Mouse (Mus musculus) heart, embryonic 12.5 days (tissue): ENCODE measurements around the gene Rasgef1b. TPM values are rescaled to one million over a fixed set of nuclear protein-coding genes. Genes with fewer than 3 reads are reported as not detected.

Experiments used
- ATAC-seq: fragments of 200-750 bp; cut with Nextera tagmentation; 2 replicates; pipeline ENCODE4 v1.8.0; 2017; ENCODE audit warnings: moderate TSS enrichment, moderate library complexity; ENCODE audit not compliant: insufficient number of reproducible peaks, low FRiP score
- H3K27ac ChIP-seq: fragments of 300-500 bp; sonication (generic); 2 replicates; pipeline ENCODE4 v1.5.1; 2016; ENCODE audit warnings: mild to moderate bottlenecking, moderate library complexity; ENCODE audit not compliant: poor library complexity, severe bottlenecking
- H3K27me3 ChIP-seq: fragments of 300-500 bp; sonication (generic); replicated peaks from 2 replicates; pipeline ENCODE4 v1.6.1; 2016; ENCODE audit warnings: mild to moderate bottlenecking, moderate library complexity
- H3K36me3 ChIP-seq: fragments of 300-500 bp; sonication (generic); 2 replicates; pipeline ENCODE4 v1.6.1; 2016; ENCODE audit warnings: mild to moderate bottlenecking, moderate library complexity
- H3K4me1 ChIP-seq: fragments of 300-500 bp; sonication (generic); replicated peaks from 2 replicates; pipeline ENCODE4 v1.6.1; 2016; ENCODE audit warnings: mild to moderate bottlenecking
- H3K4me2 ChIP-seq: fragments of 300-500 bp; sonication (generic); 2 replicates; pipeline ENCODE4 v1.6.1; 2016; ENCODE audit warnings: mild to moderate bottlenecking, moderate library complexity
- H3K4me3 ChIP-seq: fragments of 300-500 bp; sonication (generic); 2 replicates; pipeline ENCODE4 v1.5.1; 2016; ENCODE audit warnings: mild to moderate bottlenecking
- H3K9ac ChIP-seq: fragments of 300-500 bp; sonication (generic); 2 replicates; pipeline ENCODE4 v1.6.1; 2016; ENCODE audit warnings: mild to moderate bottlenecking, moderate library complexity
- H3K9me3 ChIP-seq: fragments of 300-500 bp; sonication (generic); replicated peaks from 2 replicates; pipeline ENCODE4 v1.6.1; 2016; ENCODE audit warnings: mild to moderate bottlenecking, moderate library complexity
- WGBS: fragments of 180-500 bp; shearing (Covaris S2); methylation state at CpG from one replicate; pipeline ENCODE4 v1.1.7; 2016; 5-methylcytosine and 5-hydroxymethylcytosine counted together
- polyA plus RNA-seq: library from polyadenylated mRNA; unstranded; fragments of >200 nt; fragmentation: Nextera tagmentation; extraction: Ambion mirVana; gene quantifications from 2 replicates; pipeline ENCODE4 v1.2.1, GENCODE M21; 2016

Gene Rasgef1b
- polyA plus RNA-seq, 1 experiment from 2014 or later = 44.7 TPM

DNA sequence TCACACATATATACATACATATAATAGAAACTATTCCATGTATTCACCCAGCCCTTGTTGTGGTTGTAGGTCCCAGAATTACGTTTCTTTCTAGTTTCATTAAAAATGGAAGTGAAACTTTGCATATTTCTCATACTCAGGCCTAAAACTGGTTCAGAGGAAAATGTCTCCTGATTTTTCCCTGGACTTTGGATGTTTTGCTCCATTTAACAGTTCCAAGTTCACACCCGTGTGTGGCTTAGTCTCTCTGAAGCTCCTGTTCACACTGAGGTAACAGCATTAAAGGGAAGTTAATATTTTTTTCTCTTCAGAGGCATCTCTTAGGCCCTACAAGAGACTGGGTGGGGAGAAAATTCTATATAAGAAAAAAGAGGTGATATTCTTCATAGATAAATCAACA lies 459.7 kb downstream of the Rasgef1b start:
- no peak overlapping the region for H3K4me2 ChIP-seq
- 75% methylated on average over 2 of the region's 2 CpGs for WGBS
- no peak overlapping the region for H3K27ac ChIP-seq
- no peaks in the 10 kb centered on the region for H3K27me3 ChIP-seq
- ATAC-seq = no peak
- H3K4me3 ChIP-seq = no peak overlapping the region
- peaks cover 5% of the 10 kb centered on the region for H3K4me1 ChIP-seq
- H3K9ac ChIP-seq = no peak overlapping the region
- H3K9me3 ChIP-seq = no peaks in the 10 kb centered on the region
- no peaks in the 10 kb centered on the region for H3K36me3 ChIP-seq

DNA sequence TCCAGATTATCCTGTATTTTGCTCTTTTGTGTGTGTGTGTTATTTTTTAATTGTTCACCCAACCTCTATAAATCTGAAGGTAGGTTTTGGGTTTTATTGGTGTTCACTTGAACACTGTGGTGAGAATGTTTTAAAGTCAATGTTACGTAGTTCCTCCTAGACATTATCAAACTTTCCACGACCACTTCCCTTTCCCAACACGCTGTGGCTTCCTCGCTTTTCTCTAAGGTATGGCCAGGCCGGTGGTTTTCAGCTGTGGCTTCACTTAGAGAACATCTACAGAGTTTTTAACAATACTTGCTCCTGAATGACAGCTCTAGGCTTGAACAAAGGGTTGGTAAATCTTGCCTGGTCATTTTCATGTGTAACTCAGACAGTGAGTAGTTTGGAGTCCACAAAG lies 461.5 kb downstream of the Rasgef1b start:
- H3K4me3 ChIP-seq = no peak overlapping the region
- H3K36me3 ChIP-seq = no peaks in the 10 kb centered on the region
- WGBS = 68% methylated on average over 5 of the region's 5 CpGs
- H3K4me1 ChIP-seq = no peaks in the 10 kb centered on the region
- no peak overlapping the region for H3K27ac ChIP-seq
- H3K9ac ChIP-seq = no peak overlapping the region
- no peak overlapping the region for H3K4me2 ChIP-seq
- no peaks in the 10 kb centered on the region for H3K27me3 ChIP-seq
- no peaks in the 10 kb centered on the region for H3K9me3 ChIP-seq
- no peak for ATAC-seq

DNA sequence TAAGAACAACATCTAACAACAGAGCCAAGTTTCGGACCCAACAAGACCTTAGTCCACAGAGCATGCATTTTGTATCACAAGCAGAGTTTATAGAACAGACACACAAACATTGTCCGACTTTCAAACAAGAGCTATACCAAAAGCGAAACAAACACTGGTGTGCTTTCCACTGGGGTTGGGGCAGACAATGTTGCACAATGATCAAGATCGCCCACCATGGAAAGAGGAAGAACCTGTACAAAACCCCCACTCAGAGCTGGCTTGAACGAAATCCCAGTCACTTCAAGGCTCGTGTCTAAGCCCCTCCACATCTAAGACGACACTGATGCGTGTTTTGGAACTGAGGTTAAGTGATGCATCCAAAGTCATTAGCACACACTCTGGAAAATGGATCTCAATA lies 462.6 kb downstream of the Rasgef1b start:
- WGBS = 85% methylated on average over 8 of the region's 8 CpGs
- ATAC-seq = no peak

DNA sequence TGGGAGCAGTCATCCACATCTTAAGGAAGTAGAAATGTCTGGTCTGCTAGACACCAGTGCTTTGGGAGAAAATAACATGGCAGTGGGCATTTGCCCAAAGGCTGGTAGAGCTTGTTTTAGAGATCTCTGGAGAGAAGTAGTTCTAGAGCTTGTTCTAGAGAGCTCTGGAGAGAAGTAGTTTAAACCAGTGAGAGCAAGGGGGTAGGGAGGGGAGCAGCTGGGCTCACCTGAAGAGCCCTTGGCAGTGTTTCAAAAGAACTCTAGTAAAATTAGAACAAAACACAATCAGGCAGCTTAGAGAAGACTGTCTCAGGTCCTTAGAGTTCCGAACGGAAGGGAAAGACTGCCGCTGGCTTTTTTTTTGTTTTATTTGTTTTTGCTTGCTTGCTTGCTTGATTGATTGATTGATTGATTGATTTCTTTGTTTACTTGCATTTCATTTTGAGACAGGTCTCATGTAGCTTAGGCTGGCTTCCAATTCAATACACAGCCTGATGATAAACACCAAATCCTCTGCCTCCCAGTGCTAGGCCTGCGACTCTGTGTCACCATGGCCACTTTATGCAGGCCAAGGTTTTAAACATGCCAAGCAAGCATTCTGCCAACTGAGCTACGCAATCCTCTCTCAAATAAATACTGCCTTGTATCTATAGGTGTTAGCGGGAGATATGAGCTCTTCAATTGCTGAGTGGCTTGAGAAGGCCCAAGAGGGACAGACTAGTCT lies 466.5 kb downstream of the Rasgef1b start:
- Histone ChIP-seq H3K36me3 (no peaks in the 10 kb centered on the region), H3K4me3 (no peak overlapping the region), H3K9me3 (no peaks in the 10 kb centered on the region), H3K27ac (no peak overlapping the region), H3K4me2 (no peak overlapping the region), H3K9ac (no peak overlapping the region), H3K4me1 (peaks cover 9% of the 10 kb centered on the region), H3K27me3 (no peaks in the 10 kb centered on the region)
- ATAC-seq = no peak
- WGBS = 61% methylated on average over 6 of the region's 6 CpGs

More for the DNA sequence above, 462.6 kb downstream of the Rasgef1b start:
- Histone ChIP-seq H3K4me1 (no peaks in the 10 kb centered on the region), H3K9ac (no peak overlapping the region), H3K4me3 (no peak overlapping the region), H3K9me3 (no peaks in the 10 kb centered on the region), H3K4me2 (no peak overlapping the region), H3K36me3 (no peaks in the 10 kb centered on the region), H3K27me3 (no peaks in the 10 kb centered on the region), H3K27ac (no peak overlapping the region)

DNA sequence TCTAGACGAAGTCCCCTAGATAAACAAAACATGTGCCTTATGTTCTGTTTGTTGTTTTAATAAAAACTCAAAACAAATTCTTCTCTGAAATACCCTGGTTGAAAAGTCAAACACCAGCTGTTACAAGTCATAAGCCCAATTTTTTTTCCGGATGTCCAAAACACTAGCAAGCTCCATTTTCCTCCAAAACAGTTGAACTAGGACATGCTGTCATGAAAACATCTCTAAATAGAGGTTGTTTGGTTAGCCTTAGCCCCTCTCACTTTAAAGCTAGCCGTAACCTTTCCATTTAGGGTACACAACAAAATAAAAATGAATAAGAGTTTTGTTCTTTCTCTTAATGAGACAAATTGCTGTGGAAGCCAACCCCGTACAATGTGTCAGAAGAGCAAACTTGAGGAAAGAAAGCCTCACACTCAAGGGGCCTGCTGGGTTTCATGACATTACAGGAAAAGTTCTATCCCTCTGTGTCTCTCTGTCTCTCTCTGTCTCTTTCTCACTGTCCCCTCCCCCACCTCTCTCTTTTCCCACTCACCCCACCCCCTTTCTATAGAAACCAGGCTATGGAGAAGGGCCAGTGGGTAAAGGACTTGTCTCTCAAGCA lies 467.6 kb downstream of the Rasgef1b start:
- H3K9me3 ChIP-seq = no peaks in the 10 kb centered on the region
- H3K4me1 ChIP-seq = peaks cover 9% of the 10 kb centered on the region
- no peaks in the 10 kb centered on the region for H3K27me3 ChIP-seq
- H3K4me3 ChIP-seq = no peak overlapping the region
- no peaks in the 10 kb centered on the region for H3K36me3 ChIP-seq
- H3K4me2 ChIP-seq = no peak overlapping the region
- H3K27ac ChIP-seq = no peak overlapping the region
- no peak for ATAC-seq
- WGBS = 80% methylated on average over 4 of the region's 4 CpGs
- H3K9ac ChIP-seq = no peak overlapping the region

DNA sequence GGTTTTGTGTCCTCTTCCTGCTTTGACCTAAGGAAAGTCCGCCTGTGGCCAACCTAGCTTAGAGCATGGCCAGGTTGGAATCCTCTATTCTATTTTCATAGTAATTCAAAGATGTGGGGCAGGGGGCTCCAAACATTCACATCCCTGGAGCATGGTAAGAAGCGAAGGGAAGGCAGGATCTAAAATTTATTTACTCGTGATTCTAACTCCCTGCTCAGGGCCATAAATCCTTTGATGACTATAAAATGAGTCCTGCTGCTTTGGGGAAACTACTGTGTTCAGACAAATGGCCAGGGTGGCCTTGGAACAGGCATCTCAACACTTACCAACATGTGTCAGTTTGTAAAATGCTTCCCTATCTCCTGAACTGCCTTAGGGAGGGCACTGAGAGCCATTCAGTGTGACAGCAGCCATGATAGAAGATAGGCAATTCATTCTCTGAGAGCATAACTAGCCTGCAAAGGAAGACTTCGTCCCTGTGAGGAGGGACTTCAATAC lies 470.8 kb downstream of the Rasgef1b start:
- WGBS = 70% methylated on average over 4 of the region's 4 CpGs
- no peaks in the 10 kb centered on the region for H3K27me3 ChIP-seq
- peaks cover 9% of the 10 kb centered on the region for H3K4me1 ChIP-seq
- no peak overlapping the region for H3K4me3 ChIP-seq
- no peak overlapping the region for H3K27ac ChIP-seq
- no peaks in the 10 kb centered on the region for H3K9me3 ChIP-seq
- no peak for ATAC-seq
- no peak overlapping the region for H3K9ac ChIP-seq
- no peaks in the 10 kb centered on the region for H3K36me3 ChIP-seq
- no peak overlapping the region for H3K4me2 ChIP-seq

DNA sequence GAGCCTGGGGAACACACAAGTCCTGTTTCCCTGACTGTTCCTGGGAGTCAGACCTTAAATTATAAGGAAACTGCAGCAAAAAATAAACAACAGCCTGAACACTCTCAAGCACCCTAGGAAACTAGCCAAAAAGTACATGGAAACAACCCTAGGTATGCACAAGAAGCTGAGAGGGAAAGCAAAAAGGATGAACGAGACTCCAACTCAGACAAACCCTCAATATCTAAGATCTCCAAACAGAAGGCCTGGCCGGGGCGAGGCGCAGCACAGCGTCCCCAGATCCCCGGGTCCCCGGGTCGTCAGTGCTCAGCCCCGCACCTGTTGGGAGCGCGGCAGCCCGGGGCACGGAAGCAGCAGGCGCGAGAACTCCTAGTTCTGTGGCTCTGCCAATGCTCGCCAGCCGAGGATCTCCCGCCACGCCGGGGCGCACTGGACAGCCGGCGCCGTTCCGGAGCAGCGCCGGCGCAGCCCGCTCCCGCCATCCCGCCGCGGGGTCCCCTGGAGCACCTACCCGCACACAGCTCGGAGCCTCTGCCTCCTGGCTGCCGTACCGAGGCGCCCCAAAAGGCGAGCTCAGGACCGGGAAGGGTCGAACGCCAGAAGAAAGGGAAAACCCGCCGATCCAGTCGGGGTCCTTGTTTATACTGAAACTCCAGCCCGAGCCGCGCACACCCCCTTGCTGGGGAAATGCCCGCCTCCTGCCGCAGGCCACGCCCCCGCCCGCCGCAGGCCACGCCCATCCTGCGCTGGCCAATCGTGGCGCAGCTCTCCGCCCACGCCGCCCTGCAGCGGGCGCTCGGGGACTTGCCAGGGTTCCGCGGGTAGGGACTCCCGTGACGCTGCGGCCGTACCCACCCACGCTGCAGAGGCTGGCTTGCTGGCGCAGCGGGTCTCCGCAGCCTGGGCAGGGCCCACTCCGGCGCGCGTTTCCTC lies 476.4 kb downstream of the Rasgef1b start:
- peaks cover 27% of the 10 kb centered on the region for H3K4me1 ChIP-seq
- ATAC-seq = peak; percentile 91
- H3K4me3 ChIP-seq = peak overlapping the region; percentile 94
- peak overlapping the region; percentile 96 for H3K9ac ChIP-seq
- H3K36me3 ChIP-seq = no peaks in the 10 kb centered on the region
- no peaks in the 10 kb centered on the region for H3K27me3 ChIP-seq
- WGBS = under 1% methylated on average over 75 of the region's 78 CpGs
- H3K9me3 ChIP-seq = no peaks in the 10 kb centered on the region
- H3K4me2 ChIP-seq = peak overlapping the region; percentile 88
- peak overlapping the region; percentile 95 for H3K27ac ChIP-seq

DNA sequence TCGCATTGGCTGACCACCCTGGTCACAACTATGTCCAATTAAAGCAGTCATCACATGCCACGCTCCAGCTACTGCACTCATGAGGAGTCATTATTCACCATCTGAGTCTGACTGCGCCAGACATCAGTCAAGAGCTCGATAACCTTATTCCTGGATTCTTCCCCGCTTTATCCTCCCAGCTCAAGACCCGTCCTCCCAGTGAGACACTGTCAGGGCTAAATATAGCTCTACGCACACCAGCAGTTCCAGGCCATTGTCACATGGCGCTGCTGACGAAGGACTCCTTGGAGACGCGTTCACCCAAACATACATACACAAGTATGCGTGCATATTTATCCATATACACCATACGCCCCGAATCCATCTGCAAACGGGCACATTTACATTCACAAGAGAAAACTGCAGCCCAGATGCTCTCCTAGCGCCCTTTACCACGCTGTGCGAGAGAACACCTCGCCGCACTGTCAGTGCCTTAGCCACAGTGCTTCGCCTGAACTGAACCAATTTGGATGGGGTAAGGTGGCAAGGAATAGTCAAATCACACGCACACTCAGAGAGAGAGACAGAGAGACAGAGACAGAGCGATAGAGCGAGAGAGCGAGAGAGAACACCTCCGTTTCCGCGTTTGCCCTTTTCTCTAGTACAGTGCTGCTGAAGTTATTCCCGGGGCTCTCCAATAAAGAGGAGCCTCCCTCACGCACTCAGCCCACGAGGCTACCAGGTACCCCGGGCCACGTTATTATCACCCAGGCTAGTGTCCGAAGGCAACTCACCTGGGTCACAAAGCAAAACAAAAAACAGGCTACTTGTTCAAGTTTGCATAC lies 477.3 kb downstream of the Rasgef1b start:
- Histone ChIP-seq H3K9me3 (no peaks in the 10 kb centered on the region), H3K9ac (peak overlapping the region; percentile 96), H3K27me3 (no peaks in the 10 kb centered on the region), H3K4me3 (peak overlapping the region; percentile 94), H3K27ac (peak overlapping the region; percentile 95), H3K4me1 (peaks cover 36% of the 10 kb centered on the region), H3K4me2 (peak overlapping the region; percentile 88), H3K36me3 (no peaks in the 10 kb centered on the region)
- ATAC-seq = peak; percentile 17; the same call in 1 of the 2 replicates
- 2% methylated on average over 34 of the region's 34 CpGs for WGBS

DNA sequence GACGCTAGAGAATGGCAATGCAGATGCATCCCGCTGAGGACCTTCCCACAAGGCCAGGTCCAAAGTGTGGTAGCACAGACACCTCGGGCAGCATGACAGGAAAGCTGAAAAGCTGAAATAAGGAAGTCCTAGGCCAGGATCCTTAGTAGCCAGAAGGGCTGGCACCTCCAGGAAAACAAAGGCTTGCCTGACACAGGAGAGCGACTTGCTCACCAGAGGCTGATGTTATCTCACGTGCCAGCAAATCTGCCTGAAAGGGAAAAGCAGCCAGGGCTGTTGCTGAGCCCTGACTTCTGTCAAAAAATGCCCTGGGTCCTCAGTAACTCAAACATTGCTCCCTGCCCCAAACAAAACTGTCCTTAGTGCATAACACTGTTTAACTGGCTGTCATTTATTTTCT lies 478.0 kb downstream of the Rasgef1b start:
- H3K9ac ChIP-seq = peak overlapping the region; percentile 96

DNA sequence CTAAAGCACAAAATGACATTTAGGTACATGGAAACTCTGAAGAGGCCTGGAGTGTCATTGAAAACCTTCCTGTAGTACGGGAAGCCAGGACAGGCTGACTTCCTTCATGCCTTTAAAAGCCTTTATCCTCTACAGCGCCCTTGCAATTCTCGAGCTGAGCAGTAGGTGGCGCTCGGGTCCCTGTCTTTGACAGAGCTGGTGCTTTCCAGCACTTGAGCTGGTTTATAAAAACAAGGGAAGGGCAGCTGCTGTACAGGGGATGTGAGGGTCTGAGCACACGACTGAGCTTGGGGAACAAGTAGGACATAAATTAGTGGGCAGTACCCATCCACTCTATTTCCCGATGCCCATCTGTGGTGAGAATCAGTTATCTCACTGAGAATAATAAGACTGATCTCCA lies 480.4 kb downstream of the Rasgef1b start:
- H3K9me3 ChIP-seq = no peaks in the 10 kb centered on the region
- H3K27me3 ChIP-seq = no peaks in the 10 kb centered on the region
- H3K4me3 ChIP-seq = peak overlapping the region; percentile 33
- no peak for ATAC-seq
- peak overlapping the region; percentile 56; the same call in 1 of the 2 replicates for H3K9ac ChIP-seq
- H3K4me2 ChIP-seq = peak overlapping the region; percentile 60
- peaks cover 62% of the 10 kb centered on the region for H3K4me1 ChIP-seq
- H3K36me3 ChIP-seq = peaks cover 13% of the 10 kb centered on the region; the same call in 1 of the 2 replicates
- peak overlapping the region; percentile 36; the same call in 1 of the 2 replicates for H3K27ac ChIP-seq
- 4% methylated on average over 7 of the region's 7 CpGs for WGBS

More for the DNA sequence above, 478.0 kb downstream of the Rasgef1b start:
- 8% methylated on average over 5 of the region's 5 CpGs for WGBS
- peak overlapping the region; percentile 95 for H3K27ac ChIP-seq
- no peak for ATAC-seq
- H3K9me3 ChIP-seq = no peaks in the 10 kb centered on the region
- peak overlapping the region; percentile 88 for H3K4me2 ChIP-seq
- H3K36me3 ChIP-seq = no peaks in the 10 kb centered on the region; the same call in 1 of the 2 replicates
- peak overlapping the region; percentile 94 for H3K4me3 ChIP-seq
- peaks cover 44% of the 10 kb centered on the region for H3K4me1 ChIP-seq
- H3K27me3 ChIP-seq = no peaks in the 10 kb centered on the region
